Mouse (Mus musculus) activated CD4-positive, CD25-positive, alpha-beta regulatory T cell, adult 9 weeks (primary cell): ENCODE results near the gene Usp53. TPM values are rescaled to one million over a fixed set of nuclear protein-coding genes. Genes with fewer than 3 reads are reported as not detected.

Experiments
- polyA plus RNA-seq: library from polyadenylated mRNA; unstranded; fragments of 100-300 nt; shearing (Covaris generic); gene quantifications from one replicate; pipeline ENCODE4 v1.2.1, GENCODE M21; 2017

Usp53 gene
- polyA plus RNA-seq, result 21.0 TPM

GRCm38 (mm10) chr3:122984249-122985182, at the start of gene Usp53:
TSS of gene Usp53 (minus strand) at chr3:122984510.

GRCm38 (mm10) chr3:122924009-122924914, 60.0 kb downstream of the Usp53 start, which contains the start of gene 1810037I17Rik:
TSS of gene 1810037I17Rik (plus strand) at chr3:122924203.

GRCm38 (mm10) chr3:122919260-122919659, 65.0 kb downstream of the Usp53 start, which contains the start of gene Gm10959:
TSS of gene Gm10959 (minus strand) at chr3:122919360.

GRCm38 (mm10) chr3:122894772-122895171, 89.5 kb downstream of the Usp53 start, which contains the start of gene Fabp2:
TSS of gene Fabp2 (plus strand) at chr3:122895072.

Other genes with a start within 250 kb of the Usp53 start
- gene Fabp2, start 89.4 kb downstream of the Usp53 start, polyA plus RNA-seq, result not detected
- gene Gm10959, start 65.2 kb downstream of the Usp53 start, polyA plus RNA-seq, result not detected
- 112 TPM for gene 1810037I17Rik, start 60.3 kb downstream of the Usp53 start, polyA plus RNA-seq
- not detected for gene Myoz2, start 50.5 kb upstream of the Usp53 start, polyA plus RNA-seq